Mouse (Mus musculus) olfactory bulb, adult 2 months (tissue): ENCODE results near the gene Cdc14b.

Source experiments
- CTCF ChIP-seq: fragments of 200-500 bp; IDR thresholded peaks from 2 replicates; pipeline ENCODE4 v1.5.1; 2012; ENCODE audit warnings: low read depth, mild to moderate bottlenecking, low read length, moderate library complexity; ENCODE audit not compliant: insufficient read depth
- POLR2A ChIP-seq: fragments of 200-500 bp; IDR thresholded peaks from 2 replicates; pipeline ENCODE4 v1.6.1; 2012; ENCODE audit warnings: mild to moderate bottlenecking, low read depth, low read length, moderate library complexity; ENCODE audit not compliant: insufficient read depth

- no peak for TF ChIP-seq POLR2A
- TF ChIP-seq CTCF, result no peak
Observed at GRCm38 (mm10) chr13:64273352-64273751, 1.7 kb downstream of the Cdc14b start.
